Mouse (Mus musculus): ENCODE data around the gene D1Ertd622e.

The D1Ertd622e gene

DNA sequence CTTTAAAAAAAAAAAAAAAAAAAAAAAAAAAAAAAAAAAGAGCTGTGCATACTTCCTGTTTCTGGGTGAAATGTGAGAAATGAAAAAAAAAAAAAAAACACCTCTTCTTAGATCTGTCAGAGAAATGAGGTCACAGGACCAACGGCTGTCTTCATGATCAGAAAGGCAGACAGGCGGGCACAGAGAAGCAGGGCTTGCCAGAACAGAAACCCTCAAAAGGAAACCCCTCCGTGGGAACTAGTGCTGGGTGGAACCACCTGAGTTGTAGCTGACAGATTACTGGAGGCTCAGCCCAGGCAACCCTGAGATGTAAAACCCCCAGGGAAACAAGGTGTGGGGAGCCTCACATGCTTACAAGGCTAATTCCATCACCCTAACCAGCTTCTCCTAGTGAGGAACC, 81.6 kb downstream of the D1Ertd622e start:
- DNase-seq (ENCODE audit: low spot score in 2 of 2): peak; percentile 27 to 60

DNA sequence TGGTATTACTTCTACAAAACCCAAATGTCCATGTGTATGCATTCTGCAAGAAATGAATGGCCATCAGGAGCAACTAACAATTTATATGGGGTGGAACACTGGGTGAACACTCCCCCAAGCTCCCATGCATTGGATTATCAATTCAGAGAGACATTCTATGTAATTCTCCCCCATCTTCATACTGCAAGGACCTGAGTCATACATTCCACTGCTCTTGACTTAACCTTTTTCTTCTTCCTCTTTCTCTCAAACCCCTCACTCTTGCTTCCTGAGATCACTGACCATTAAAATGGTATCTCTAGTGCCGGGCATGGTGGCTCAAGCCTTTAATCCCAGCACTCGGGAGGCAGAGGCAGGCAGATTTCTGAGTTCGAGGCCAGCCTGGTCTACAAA, 83.9 kb downstream of the D1Ertd622e start:
- DNase-seq (ENCODE audit: low spot score in 2 of 2): no peak

DNA sequence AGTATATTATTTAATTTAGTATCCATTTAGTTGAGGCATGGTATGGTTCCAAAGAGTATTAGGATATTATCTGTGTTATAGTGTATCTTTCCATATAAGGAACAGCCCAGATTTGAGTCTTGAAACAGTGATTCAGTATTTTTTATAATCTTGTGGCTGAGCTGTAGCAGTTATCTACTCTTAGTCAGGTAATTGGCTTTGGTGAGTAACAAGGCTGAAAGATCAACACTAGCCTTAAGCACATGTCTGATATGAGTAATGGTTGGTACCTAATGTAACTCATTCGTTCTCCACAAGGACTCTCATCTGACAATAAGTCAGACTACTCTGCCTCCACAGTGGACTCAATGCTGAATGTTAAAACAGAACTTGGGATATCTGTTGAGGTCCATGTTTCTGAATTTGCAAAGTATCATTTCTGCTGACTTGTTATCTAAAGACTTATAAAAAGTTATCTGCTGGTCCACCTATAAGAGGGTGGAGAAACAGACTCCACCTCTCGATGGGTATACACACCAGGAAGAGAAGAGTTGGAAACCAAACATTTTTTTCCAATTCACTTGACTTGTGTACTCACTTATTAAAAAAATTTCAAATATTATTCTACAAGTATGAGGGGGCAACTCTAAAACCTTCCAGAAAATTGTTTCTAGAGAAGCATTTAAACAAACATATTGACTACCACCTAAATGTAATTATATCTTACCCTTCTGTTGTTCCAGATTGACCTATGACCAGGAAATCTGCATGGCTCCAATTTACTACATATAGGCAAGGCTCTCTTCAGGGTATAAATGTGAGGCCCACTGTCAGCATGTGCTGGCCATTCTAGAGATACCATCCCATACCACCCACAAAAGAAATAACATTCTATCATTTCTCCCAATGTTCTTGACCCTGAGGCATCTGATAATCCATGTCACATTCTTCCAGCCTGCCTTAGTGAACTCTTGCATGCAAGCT, 84.5 kb downstream of the D1Ertd622e start:
- no peak for DNase-seq (ENCODE audit: low spot score in 2 of 2)

DNA sequence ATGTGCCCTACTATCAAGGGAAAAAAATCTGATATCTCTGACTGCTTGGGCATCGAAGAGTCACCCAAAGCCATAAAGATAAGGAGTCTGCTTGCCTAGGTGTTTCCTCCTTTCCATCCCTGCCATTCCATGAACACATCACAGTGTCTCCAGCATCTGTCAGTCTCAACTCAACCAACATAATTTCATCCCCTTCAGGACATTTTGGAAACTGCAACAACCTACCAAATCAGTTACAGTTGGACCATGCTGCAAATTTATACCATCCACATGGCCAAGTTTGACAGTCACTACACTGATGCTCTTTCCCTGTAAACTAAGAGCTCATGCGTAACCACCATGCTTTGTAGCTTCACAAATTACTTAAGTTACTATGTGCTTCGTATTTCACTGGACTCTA, 85.3 kb downstream of the D1Ertd622e start:
- DNase-seq (ENCODE audit: low spot score in 2 of 2): no peak

DNA sequence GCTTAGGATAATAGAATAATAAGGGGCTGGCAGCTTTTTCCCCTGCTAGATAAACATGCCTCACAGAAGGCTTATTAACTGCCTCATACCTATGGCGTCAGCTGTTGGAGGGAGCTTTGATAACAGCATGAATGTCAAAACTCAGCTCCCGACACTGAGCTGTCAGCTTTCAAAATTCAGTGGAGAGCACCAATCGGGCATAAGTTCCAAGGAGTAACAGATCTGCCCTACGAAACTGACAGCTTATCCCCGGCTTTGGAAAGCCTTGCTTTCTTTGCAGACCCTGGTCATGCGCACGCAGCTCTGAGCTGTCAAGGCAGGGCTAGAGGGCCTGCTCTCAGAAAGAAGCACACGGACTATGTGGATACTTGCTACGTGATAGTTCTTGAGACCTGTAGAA, 91.1 kb downstream of the D1Ertd622e start:
- DNase-seq (ENCODE audit: low spot score in 2 of 2): no peak

DNA sequence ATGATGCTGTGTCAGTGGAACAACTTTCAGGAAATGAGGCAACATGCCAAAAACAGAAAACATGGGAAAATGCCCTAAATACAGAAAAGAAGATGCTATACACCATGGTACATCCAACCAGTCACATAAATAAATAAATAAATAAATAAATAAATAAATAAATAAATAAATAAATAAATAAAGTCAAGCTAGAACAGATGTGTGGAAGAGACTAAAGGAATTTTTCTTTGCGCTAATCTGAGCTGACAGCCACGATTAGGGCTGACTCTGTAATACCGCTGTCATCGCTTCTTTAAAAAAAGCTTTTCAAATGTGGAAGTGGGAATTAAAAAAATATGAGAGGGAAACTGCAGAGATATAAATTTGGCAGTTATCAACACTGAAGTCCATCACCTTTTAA, 93.9 kb downstream of the D1Ertd622e start:
- DNase-seq (ENCODE audit: low spot score in 2 of 2): no peak

DNA sequence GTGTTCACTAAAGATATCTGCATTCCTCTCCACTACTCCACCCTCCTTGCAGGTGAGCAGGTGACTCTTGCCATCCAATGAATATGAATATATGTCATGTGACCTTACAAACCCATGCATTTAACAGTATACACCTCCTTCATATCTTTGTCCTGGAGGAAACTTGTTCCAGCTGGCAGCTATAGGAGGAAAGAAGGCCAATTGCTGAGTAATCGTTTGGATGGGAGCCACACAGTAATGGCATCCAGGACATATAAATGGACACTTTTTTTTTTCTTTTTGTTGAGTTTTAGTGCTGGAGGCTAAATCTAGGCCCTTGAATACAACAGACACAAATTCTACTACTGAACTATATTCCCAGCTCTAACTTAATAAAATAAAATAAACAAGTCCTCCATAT, 97.2 kb downstream of the D1Ertd622e start:
- DNase-seq (ENCODE audit: low spot score in 2 of 2): no peak

DNA sequence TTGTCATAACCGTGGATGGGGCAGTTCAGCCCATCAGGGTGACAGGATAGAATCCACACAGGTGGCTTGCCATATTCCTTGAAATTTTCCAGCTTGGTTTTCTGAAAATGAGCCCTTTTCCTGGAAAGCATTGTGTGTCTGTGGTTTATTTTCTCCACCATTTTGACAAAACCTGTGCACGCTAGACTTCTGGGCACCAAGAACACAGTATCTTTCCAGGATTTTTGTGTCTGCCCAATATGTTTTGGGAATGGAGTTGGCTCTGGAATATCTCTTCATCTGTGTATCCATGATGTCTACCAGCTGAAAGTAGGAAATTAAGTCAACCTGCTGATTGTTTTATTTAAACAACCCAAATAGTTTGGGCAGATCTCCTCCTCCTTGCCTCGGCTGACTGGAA, 99.0 kb downstream of the D1Ertd622e start:
- DNase-seq (ENCODE audit: low spot score in 2 of 2): no peak

All from spleen, postnatal 4 days (tissue).